Mouse (Mus musculus): ENCODE measurements around the gene Fryl. TPM values are rescaled to one million over a fixed set of nuclear protein-coding genes. Genes with fewer than 3 reads are reported as not detected.
A peak's percentile ranks its signal among the peaks of the same experiment; 100 is the strongest.

The Fryl gene
- polyA plus RNA-seq, 1 experiment from 2014 or later: 40.0 TPM

DNA sequence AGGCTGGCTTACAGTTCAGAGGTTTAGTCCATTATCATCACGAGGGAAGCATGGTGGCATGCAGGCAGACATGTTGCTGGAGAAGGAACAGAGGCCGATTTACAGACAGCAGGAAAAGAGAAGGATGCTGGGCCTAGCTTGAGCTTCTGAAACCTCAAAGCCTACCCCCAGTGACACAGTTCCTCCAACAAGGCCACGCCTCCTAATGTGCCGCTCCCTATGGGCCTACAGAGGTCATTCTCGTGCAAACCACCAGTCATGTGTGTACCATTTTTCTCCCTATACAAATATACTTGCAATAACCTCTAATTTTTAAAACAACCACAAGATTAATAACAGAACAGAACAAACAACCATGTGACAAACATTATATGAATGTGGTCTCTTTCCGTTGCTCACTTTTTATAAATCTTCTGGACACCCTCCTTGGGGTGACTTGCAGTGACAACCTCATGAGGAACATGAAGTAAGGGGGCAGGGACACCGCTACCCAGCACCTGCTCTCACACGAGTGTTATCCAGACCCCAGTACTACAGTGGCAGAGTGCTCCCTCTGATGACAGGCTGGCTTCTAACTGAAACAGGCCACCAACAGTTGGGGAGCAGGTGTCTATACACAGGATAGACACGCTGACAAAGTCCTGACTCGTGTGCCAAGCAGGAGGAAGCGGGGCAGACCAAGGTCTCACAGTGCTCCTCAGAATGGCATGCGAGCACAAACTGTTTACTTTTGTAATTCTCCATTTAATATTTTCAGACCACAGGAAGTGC lies 80.9 kb downstream of the Fryl start:
- ATAC-seq: no peak
- 88% methylated on average over 12 of the region's 12 CpGs for whole genome bisulfite sequencing
- Histone ChIP-seq H3K9ac (ENCODE audit: low read depth, low read length) (no peak overlapping the region), H3K27ac (ENCODE audit: low read length) (no peak overlapping the region), H3K9me3 (replicated peaks; ENCODE audit: control insufficient read depth, low read length, poor library complexity, severe bottlenecking) (no peaks in the 10 kb centered on the region), H3K4me1 (ENCODE audit: control insufficient read depth, insufficient read depth, low read length) (no peaks in the 10 kb centered on the region), H3K4me2 (ENCODE audit: low read length) (no peak overlapping the region), H3K36me3 (ENCODE audit: control insufficient read depth, insufficient read depth, low read length) (no peaks in the 10 kb centered on the region; the same call in 1 of the 2 replicates), H3K27me3 (ENCODE audit: control insufficient read depth, insufficient read depth, low read depth, low read length) (no peaks in the 10 kb centered on the region), H3K4me3 (ENCODE audit: low read depth, low read length) (no peak overlapping the region)

DNA sequence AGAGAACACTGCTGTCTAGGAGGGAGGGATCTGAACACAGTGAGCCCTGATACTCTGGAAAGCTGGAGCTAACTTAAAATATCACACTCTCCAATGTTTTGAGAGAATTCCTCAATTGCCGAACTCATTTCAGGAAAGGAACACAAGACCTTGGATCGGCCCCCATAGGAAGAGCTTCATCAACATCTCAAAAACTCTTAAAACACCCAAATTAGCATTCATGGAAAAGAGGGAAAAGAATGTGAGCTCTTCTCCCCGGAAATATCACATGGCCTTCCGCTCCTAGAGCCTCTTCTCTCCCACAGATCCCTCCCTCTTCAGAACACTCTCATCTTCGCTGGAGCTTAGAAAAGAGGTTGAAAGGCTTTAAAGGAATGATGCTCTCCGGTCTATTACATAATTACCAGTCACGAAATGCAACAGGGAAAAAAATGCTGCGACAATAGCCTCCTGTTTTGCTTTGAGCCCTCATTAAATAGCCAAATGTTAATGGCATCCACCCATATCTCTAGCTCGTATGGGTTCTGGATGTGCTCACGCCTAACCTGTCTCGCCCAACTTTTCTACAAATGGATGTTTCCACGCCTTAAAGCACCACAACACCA lies 84.4 kb downstream of the Fryl start:
- no peaks in the 10 kb centered on the region for H3K9me3 ChIP-seq (replicated peaks; ENCODE audit: control insufficient read depth, low read length, poor library complexity, severe bottlenecking)
- H3K27ac ChIP-seq (ENCODE audit: low read length): no peak overlapping the region
- ATAC-seq: no peak
- no peak overlapping the region for H3K4me3 ChIP-seq (ENCODE audit: low read depth, low read length)
- no peaks in the 10 kb centered on the region for H3K36me3 ChIP-seq (ENCODE audit: control insufficient read depth, insufficient read depth, low read length)
- WGBS: 71% methylated on average over 12 of the region's 12 CpGs
- no peaks in the 10 kb centered on the region for H3K27me3 ChIP-seq (ENCODE audit: control insufficient read depth, insufficient read depth, low read depth, low read length)
- no peak overlapping the region for H3K9ac ChIP-seq (ENCODE audit: low read depth, low read length)
- no peak overlapping the region for H3K4me2 ChIP-seq (ENCODE audit: low read length)
- peaks cover 13% of the 10 kb centered on the region for H3K4me1 ChIP-seq (ENCODE audit: control insufficient read depth, insufficient read depth, low read length)

DNA sequence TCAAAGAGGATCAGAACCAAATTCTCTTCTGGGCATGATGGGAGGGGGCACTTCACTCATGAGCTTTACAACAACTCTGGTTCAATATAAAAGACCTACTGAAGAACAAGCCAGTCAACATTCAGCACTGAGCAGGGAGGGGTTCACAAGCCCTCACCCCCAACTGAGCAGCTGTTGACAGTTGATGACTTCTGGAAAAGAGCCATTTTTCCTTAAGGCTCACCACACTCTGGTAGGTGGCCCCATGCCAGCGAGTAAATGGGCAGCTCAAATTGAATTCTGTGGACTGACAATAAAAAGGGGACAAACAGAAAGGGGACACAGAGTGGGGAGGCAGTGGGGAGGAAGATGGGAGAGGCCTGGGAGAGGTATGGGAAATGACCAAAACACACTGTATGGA lies 85.2 kb downstream of the Fryl start:
- Histone ChIP-seq H3K9ac (ENCODE audit: low read depth, low read length) (no peak overlapping the region), H3K9me3 (replicated peaks; ENCODE audit: control insufficient read depth, low read length, poor library complexity, severe bottlenecking) (no peaks in the 10 kb centered on the region), H3K4me1 (ENCODE audit: control insufficient read depth, insufficient read depth, low read length) (peaks cover 16% of the 10 kb centered on the region), H3K4me2 (ENCODE audit: low read length) (no peak overlapping the region), H3K27ac (ENCODE audit: low read length) (no peak overlapping the region), H3K27me3 (ENCODE audit: control insufficient read depth, insufficient read depth, low read depth, low read length) (no peaks in the 10 kb centered on the region), H3K4me3 (ENCODE audit: low read depth, low read length) (no peak overlapping the region), H3K36me3 (ENCODE audit: control insufficient read depth, insufficient read depth, low read length) (no peaks in the 10 kb centered on the region)
- 30% methylated on average over 1 of the region's 1 CpGs for WGBS
- no peak for ATAC-seq

DNA sequence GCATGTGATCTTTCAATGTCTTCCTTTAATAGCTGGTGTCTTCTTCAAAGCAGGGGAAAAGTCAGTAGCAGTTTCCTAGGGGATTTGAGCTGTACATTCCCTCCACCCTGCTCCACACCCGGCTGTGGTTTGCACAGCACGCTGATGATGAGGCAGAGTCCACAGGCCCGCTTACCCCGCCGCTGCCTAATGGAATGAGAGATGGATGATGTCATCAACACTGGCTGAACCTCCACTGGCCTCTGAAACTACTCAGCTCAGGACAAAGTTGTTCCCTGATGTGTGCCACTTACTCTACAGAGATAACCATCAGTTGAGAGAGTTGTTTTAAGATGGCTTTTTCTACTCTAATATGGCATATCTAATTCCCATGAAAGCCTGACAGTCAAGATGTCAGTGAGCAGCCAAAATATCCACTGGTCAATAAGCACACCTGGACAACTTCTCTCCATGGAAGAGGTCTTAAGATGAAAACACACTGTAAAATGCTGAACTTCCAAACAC lies 87.6 kb downstream of the Fryl start:
- H3K36me3 ChIP-seq (ENCODE audit: control insufficient read depth, insufficient read depth, low read length): no peaks in the 10 kb centered on the region
- 49% methylated on average over 5 of the region's 5 CpGs for WGBS
- H3K4me3 ChIP-seq (ENCODE audit: low read depth, low read length): no peak overlapping the region
- no peak for ATAC-seq
- H3K4me2 ChIP-seq (ENCODE audit: low read length): peak overlapping the region; percentile 27
- H3K9me3 ChIP-seq (replicated peaks; ENCODE audit: control insufficient read depth, low read length, poor library complexity, severe bottlenecking): no peaks in the 10 kb centered on the region
- no peak overlapping the region for H3K9ac ChIP-seq (ENCODE audit: low read depth, low read length)
- H3K4me1 ChIP-seq (ENCODE audit: control insufficient read depth, insufficient read depth, low read length): peaks cover 16% of the 10 kb centered on the region
- no peaks in the 10 kb centered on the region for H3K27me3 ChIP-seq (ENCODE audit: control insufficient read depth, insufficient read depth, low read depth, low read length)
- H3K27ac ChIP-seq (ENCODE audit: low read length): no peak overlapping the region

- ATAC-seq: peak; percentile 65
- 54% methylated on average over 18 of the region's 18 CpGs for WGBS
- Histone ChIP-seq H3K27ac (ENCODE audit: low read length) (peak overlapping the region; percentile 65; the same call in 1 of the 2 replicates), H3K27me3 (ENCODE audit: control insufficient read depth, insufficient read depth, low read depth, low read length) (no peaks in the 10 kb centered on the region), H3K36me3 (ENCODE audit: control insufficient read depth, insufficient read depth, low read length) (no peaks in the 10 kb centered on the region), H3K9me3 (replicated peaks; ENCODE audit: control insufficient read depth, low read length, poor library complexity, severe bottlenecking) (no peaks in the 10 kb centered on the region), H3K4me3 (ENCODE audit: low read depth, low read length) (no peak overlapping the region), H3K4me1 (ENCODE audit: control insufficient read depth, insufficient read depth, low read length) (peaks cover 18% of the 10 kb centered on the region), H3K4me2 (ENCODE audit: low read length) (peak overlapping the region; percentile 27), H3K9ac (ENCODE audit: low read depth, low read length) (0 out of 2 replicates have a peak overlapping the region, but pooled peaks have one; percentile 20)
Measured at GRCm38 (mm10) chr5:73167976-73168768, 88.2 kb downstream of the Fryl start.

DNA sequence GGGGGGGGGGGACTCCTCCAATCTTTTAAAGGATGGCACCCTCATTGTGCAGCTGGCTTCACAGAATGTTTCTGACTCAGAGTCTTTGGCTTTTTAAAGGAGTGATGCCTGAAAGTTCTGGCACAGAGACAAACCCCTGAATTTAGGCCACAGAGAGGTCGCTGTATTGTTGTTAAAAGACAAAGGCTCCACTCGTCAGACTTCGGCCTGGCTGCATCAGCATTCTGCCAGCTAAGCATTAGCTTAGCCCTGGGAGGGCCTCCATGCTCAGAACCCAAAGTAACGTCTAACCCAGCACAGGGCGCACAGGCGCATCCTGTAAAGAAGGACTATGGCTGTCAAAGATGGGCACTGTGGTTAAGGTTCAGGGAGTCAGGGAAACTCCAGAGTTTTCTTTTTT lies 92.4 kb downstream of the Fryl start:
- H3K4me2 ChIP-seq (ENCODE audit: low read length): no peak overlapping the region
- H3K9me3 ChIP-seq (replicated peaks; ENCODE audit: control insufficient read depth, low read length, poor library complexity, severe bottlenecking): no peaks in the 10 kb centered on the region
- H3K27me3 ChIP-seq (ENCODE audit: control insufficient read depth, insufficient read depth, low read depth, low read length): no peaks in the 10 kb centered on the region
- H3K27ac ChIP-seq (ENCODE audit: low read length): no peak overlapping the region
- no peak overlapping the region for H3K4me3 ChIP-seq (ENCODE audit: low read depth, low read length)
- peaks cover 17% of the 10 kb centered on the region for H3K4me1 ChIP-seq (ENCODE audit: control insufficient read depth, insufficient read depth, low read length)
- no peak for ATAC-seq
- no peaks in the 10 kb centered on the region for H3K36me3 ChIP-seq (ENCODE audit: control insufficient read depth, insufficient read depth, low read length)
- H3K9ac ChIP-seq (ENCODE audit: low read depth, low read length): no peak overlapping the region
- WGBS: 20% methylated on average over 6 of the region's 6 CpGs

GRCm38 (mm10) chr5:73162492-73162891 lies 93.9 kb downstream of the Fryl start:
- Histone ChIP-seq H3K4me1 (ENCODE audit: control insufficient read depth, insufficient read depth, low read length) (peaks cover 5% of the 10 kb centered on the region; the same call in 1 of the 2 replicates), H3K27me3 (ENCODE audit: control insufficient read depth, insufficient read depth, low read depth, low read length) (no peaks in the 10 kb centered on the region), H3K9me3 (replicated peaks; ENCODE audit: control insufficient read depth, low read length, poor library complexity, severe bottlenecking) (no peaks in the 10 kb centered on the region), H3K9ac (ENCODE audit: low read depth, low read length) (no peak overlapping the region), H3K4me3 (ENCODE audit: low read depth, low read length) (no peak overlapping the region), H3K36me3 (ENCODE audit: control insufficient read depth, insufficient read depth, low read length) (no peaks in the 10 kb centered on the region), H3K4me2 (ENCODE audit: low read length) (no peak overlapping the region), H3K27ac (ENCODE audit: low read length) (no peak overlapping the region)
- WGBS: 83% methylated on average over 2 of the region's 2 CpGs
- no peak for ATAC-seq

- H3K27me3 ChIP-seq (ENCODE audit: control insufficient read depth, insufficient read depth, low read depth, low read length): no peaks in the 10 kb centered on the region
- WGBS: 58% methylated on average over 9 of the region's 9 CpGs
- no peak overlapping the region for H3K27ac ChIP-seq (ENCODE audit: low read length)
Measured at GRCm38 (mm10) chr5:73160440-73160839, 96.0 kb downstream of the Fryl start.

More at GRCm38 (mm10) chr5:73160440-73160839, 96.0 kb downstream of the Fryl start:
- H3K36me3 ChIP-seq (ENCODE audit: control insufficient read depth, insufficient read depth, low read length): no peaks in the 10 kb centered on the region
- peaks cover 2% of the 10 kb centered on the region; the same call in 1 of the 2 replicates for H3K4me1 ChIP-seq (ENCODE audit: control insufficient read depth, insufficient read depth, low read length)
- ATAC-seq: peak; percentile 41; the same call in 1 of the 2 replicates
- no peaks in the 10 kb centered on the region for H3K9me3 ChIP-seq (replicated peaks; ENCODE audit: control insufficient read depth, low read length, poor library complexity, severe bottlenecking)
- no peak overlapping the region for H3K9ac ChIP-seq (ENCODE audit: low read depth, low read length)
- no peak overlapping the region for H3K4me2 ChIP-seq (ENCODE audit: low read length)
- H3K4me3 ChIP-seq (ENCODE audit: low read depth, low read length): no peak overlapping the region

All from midbrain, embryonic 16.5 days (tissue).